Mouse (Mus musculus): ENCODE results near the gene Stard8.

- TF ChIP-seq GATA1 (IDR thresholded peaks at IDR 0.05; ENCODE audit: low read length): no peak
- TF ChIP-seq TAL1 (IDR thresholded peaks at IDR 0.05; ENCODE audit: low read length): no peak
Observed at GRCm38 (mm10) chrX:99046360-99047055, 43.5 kb downstream of the Stard8 start.

All from erythroblast, embryonic 14.5 days (primary cell).